Mouse (Mus musculus) T-helper 2 cell (primary cell): Measurements from ENCODE around the gene Cask.

Source experiments
- in situ Hi-C: fragments of 300-600 bp; cut with MboI, MseI; formaldehyde crosslinking; loops from one replicate; pipeline ENCODE4 v1.15.1; 2025; ENCODE audit warnings: high pct_unique_total_duplicates

Gene Cask

GRCm38 (mm10) chrX:13518781-13519407 is 332.3 kb downstream of the Cask start:
- in situ Hi-C loops = no loop called here

DNA sequence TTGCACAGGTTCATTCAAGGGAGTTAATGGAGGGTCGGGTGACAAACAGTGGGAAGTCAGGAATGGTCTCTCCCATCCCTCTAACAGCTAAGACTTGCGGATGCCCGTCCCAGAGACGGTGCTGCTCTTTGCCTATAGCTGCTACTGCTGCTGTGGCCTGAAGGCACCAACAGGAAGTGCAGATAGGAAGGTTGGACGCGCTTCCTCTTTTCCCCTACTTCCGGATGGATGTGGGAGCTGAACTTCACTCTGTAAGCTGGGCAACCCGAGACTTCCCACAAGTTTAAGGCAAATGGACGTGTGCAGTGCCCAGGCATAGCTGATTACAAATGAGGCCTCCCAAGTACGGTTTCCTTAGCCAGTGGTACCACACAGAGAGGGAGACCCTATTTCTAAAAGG is 333.1 kb downstream of the Cask start:
- in situ Hi-C loops = no loop called here

- in situ Hi-C loops = no loop called here
Observed at GRCm38 (mm10) chrX:13516451-13516850, 334.7 kb downstream of the Cask start.

DNA sequence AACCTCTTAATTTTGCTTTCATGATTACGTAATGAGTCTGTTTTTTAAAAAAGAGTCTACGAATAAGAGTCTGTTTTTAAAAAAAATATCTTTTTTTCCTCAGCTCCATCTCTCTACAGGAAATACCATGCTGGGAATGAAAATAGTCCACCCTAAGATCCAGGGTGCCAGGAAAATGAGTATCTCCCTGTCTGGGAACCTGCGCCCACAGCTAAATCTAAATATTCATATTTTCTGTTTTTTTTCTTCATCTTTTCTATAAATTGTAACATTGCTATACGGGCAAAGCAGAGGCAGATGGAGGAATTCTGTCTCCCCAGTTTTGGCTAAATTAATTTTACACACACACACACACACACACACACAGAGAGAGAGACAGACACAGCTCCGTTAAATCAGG is 337.3 kb downstream of the Cask start:
- in situ Hi-C loops = no loop called here

DNA sequence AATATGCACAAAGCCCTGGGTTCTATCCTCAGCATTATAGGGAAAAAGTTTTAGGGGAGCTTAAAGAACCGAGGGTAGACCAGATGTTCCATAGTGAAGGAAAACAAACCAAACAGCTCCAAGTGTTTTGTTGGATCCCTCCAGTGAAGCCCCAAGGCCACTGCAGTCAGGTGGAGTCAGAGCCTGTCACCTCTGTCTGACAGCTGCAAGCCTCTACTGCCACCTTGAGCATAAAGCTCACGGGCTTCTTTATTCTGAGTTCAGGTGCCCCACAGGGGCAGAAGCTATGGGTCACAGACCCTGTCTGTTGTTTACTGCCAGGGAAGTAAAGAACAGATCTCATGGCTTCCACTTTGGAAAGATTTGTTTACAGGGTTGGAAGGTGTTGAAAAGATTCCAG is 338.0 kb downstream of the Cask start:
- in situ Hi-C loops = no loop called here

DNA sequence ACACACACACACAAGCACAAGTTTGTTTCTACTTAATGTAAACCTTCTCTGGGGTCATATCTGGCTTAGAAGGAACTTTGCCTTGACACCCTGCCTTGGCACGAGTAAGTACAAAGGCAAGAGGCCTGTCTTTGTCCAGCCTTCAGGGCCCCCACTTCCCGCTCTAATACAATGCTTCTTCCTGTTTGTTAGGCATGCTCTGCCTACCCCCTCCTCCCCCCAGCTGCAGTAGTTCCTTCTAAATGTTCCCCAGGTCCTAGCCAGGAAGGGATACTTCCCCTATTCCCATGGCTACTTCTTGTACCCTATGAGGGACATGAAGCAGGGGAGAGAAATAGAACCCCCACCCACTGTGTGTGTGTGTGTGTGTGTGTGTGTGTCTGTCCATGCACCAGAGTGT is 344.8 kb downstream of the Cask start:
- in situ Hi-C loops = no loop called here

GRCm38 (mm10) chrX:13504389-13504788 is 346.8 kb downstream of the Cask start:
- in situ Hi-C loops = no loop called here

DNA sequence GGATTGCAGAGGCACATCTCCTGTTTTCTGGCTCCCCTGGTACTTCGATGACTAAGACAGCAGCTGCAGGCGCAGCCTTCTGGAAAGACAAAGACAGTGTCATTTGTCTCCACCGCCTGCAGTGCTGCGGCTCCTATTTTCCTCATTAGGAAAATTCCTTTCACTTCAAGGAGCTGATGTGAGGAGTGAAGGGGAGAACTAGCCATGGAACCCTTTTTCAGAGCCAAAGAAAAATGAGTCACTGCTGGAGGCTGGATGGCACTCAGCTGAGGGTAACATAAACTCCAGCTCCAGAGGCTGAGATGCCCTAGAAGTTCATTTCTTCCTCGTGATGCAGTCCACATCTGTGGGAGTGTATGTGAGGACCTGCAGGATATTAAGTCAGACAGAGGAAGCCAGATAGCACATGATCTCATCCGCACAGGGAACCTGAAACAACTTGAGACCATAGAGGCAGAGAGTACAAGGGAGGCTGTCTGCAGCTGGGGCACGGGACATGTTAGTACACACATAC is 348.2 kb downstream of the Cask start:
- in situ Hi-C loops = no loop called here

GRCm38 (mm10) chrX:13500284-13500683 is 350.9 kb downstream of the Cask start:
- in situ Hi-C loops = no loop called here

- in situ Hi-C loops = no loop called here
Observed at GRCm38 (mm10) chrX:13494892-13495703, 356.1 kb downstream of the Cask start.

DNA sequence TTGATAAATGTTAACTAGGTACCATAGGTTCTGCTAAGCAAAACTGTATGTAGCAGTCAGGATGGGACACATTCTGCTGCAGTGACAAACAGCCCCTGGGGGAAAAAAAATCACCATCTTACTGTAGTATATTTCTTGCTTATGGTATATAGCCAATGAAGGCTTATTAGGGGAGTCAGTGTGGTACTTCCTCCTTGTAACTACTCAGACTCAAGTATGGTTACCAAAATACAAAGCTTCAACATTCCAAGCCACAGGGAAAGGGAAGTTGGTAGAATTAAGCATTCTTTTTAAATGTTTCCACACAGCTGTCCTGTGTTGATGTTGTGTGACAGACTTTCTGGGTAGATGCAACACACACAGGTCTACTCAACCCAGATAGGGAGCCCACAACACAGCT is 358.2 kb downstream of the Cask start:
- in situ Hi-C loops = no loop called here

DNA sequence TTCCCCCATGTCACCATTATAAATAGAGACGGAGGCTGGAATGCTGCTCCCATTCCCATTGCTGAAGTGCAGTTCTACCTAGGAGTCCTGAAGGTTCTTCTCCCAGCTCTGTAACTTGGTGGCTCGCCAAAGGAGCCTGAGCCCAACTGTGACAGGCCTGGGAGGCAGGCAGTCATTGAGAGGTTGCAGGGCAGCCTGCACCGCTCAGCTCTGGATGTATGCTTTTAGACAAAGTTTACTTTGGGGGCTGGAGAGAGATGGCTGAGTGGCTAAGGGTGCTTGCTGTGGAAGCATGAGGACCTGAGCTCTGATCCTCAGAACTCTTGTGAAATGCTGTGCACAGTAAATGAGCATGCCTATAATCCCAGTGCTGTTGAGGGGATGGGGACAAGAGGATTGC is 360.2 kb downstream of the Cask start:
- in situ Hi-C loops = no loop called here

GRCm38 (mm10) chrX:13489761-13490160 is 361.4 kb downstream of the Cask start:
- in situ Hi-C loops = no loop called here

DNA sequence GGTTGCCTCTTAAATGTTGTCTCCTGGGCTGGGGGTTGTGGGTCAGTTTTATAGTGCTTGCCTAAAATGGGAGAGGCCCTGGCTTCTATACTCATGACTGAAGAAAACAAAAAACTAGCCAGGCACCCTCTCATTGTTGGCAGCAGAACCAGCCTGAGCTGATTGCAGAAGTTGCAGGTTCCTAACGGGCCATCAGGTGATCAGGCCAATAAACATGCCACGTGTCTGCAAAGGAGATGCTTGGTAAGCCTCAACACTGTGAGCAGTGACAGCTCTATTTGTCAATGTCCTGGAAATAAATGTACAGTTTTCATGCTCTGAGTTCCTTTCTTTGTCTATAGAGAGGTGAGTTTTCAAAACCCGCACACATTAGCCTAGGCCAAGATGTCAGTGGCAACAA is 362.2 kb downstream of the Cask start:
- in situ Hi-C loops = no loop called here

DNA sequence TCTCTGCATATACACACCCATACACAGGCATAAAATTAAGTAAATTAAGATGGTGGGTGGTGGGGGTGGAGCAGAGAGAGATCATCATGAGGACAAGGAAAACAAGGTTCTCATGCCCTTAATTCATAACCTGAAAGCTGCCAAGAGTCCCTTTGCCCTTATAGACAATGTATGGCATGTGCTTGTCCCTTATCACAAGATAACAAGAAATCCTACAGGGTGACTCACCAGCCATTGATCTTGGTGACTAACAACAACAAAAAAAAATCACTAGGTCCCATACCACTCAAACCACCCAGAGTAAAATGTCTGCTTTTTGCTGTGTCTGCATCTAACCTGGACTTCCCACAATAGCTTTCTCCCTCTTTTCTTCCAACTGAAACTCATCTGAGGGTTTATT is 366.7 kb downstream of the Cask start:
- in situ Hi-C loops = no loop called here

- in situ Hi-C loops = no loop called here
Observed at GRCm38 (mm10) chrX:13482576-13482975, 368.6 kb downstream of the Cask start.

GRCm38 (mm10) chrX:13479570-13479969 is 371.6 kb downstream of the Cask start:
- in situ Hi-C loops = no loop called here

GRCm38 (mm10) chrX:13478298-13478697 is 372.9 kb downstream of the Cask start:
- in situ Hi-C loops = no loop called here

DNA sequence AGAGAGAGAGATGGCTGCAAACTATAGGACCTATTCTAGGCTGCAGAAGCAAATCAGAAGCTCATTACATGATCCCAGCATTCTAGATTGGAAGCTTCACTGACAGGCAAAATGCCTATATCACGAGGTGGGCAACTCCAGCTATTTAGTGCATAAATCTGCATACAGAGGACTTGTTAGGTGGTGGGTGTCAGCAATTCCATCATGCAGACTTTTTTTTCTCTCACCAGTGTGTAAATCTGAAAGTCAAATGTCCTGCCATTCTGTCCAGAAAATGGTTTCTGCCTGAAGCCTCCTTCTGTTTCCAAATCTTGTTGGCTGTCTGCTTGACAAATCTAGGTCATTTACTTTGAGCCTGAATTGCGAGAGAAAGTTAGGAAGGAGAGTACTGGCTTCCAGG is 373.6 kb downstream of the Cask start:
- in situ Hi-C loops = no loop called here

- in situ Hi-C loops = no loop called here
Observed at GRCm38 (mm10) chrX:13475382-13475781, 375.8 kb downstream of the Cask start.

- in situ Hi-C loops = loop anchor here (5.0 kb wide), 1 partner anchor 190 kb away; the partner anchor contains the start of gene Gpr82
Observed at GRCm38 (mm10) chrX:13472751-13473225, 378.4 kb downstream of the Cask start.

GRCm38 (mm10) chrX:13471925-13472324 is 379.2 kb downstream of the Cask start:
- in situ Hi-C loops = loop anchor here (5.0 kb wide), 1 partner anchor 190 kb away; the partner anchor contains the start of gene Gpr82
